Mouse (Mus musculus) lung, adult 2 months (tissue): ENCODE data around the gene Smim24.

ENCODE experiments used
- CTCF ChIP-seq: fragments of 200-500 bp; IDR thresholded peaks from 2 replicates; pipeline ENCODE4 v1.5.1; 2011; ENCODE audit warnings: mild to moderate bottlenecking, low read length, control low read depth; ENCODE audit not compliant: insufficient read depth
- POLR2A ChIP-seq: fragments of 200-500 bp; IDR thresholded peaks from 2 replicates; pipeline ENCODE4 v1.6.1; 2011; ENCODE audit warnings: low read depth, mild to moderate bottlenecking, control low read depth, low read length, borderline replicate concordance; ENCODE audit errors: extremely low read depth

DNA sequence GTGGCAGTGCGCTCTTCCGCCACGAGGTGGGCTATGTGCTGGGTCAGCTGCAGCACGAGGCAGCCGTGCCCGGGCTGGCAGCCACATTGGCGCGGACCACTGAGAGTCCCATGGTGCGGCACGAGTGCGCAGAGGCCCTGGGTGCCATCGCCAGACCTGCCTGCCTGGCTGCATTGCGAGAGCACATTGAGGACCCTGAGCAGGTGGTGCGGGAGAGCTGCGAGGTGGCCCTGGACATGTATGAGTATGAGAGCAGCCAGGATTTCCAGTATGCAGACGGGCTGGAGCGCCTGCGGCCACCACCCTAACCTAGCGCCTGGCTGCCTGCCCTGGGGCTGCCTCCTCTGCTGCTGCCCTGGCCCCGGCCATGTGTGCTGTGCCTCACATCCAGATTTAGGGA, 5.1 kb upstream of the Smim24 start:
- TF ChIP-seq CTCF = no peak
- TF ChIP-seq POLR2A = no peak
